Mouse (Mus musculus) kidney, postnatal 4 days (tissue): ENCODE measurements around the gene Olfr713.

Experiments
- DNase-seq, 2 experiments: peaks; one replicate each; pipeline ENCODE4 v3.0.0; 2021; ENCODE audit warnings: mixed read lengths in 2 of 2

The Olfr713 gene

GRCm38 (mm10) chr7:107030874-107031273 lies at the start of gene Olfr713:
Olfr713 (plus strand) TSS chr7:107031174.
- DNase-seq, result no peak

GRCm38 (mm10) chr7:106985236-106985635 lies 45.7 kb upstream of the Olfr713 start:
- DNase-seq, result no peak

GRCm38 (mm10) chr7:107000798-107001197 lies 30.2 kb upstream of the Olfr713 start:
- DNase-seq, result no peak

GRCm38 (mm10) chr7:107004169-107004568 lies 26.8 kb upstream of the Olfr713 start:
- DNase-seq, result no peak

- DNase-seq, result no peak
These were observed 25.0 kb upstream of the Olfr713 start, which contains the start of gene Olfr2 for GRCm38 (mm10) chr7:107005972-107006371. Olfr2 (minus strand) TSS chr7:107006072.

GRCm38 (mm10) chr7:107039934-107040563 lies 9.1 kb downstream of the Olfr713 start:
- no peak for DNase-seq

- DNase-seq, result no peak
These were observed 12.2 kb downstream of the Olfr713 start for GRCm38 (mm10) chr7:107043136-107043535.

GRCm38 (mm10) chr7:107044407-107044806 lies 13.4 kb downstream of the Olfr713 start:
- DNase-seq, result no peak

GRCm38 (mm10) chr7:107045833-107046232 lies 14.9 kb downstream of the Olfr713 start:
- no peak for DNase-seq

GRCm38 (mm10) chr7:107047578-107047977 lies 16.6 kb downstream of the Olfr713 start:
- peak in 1 of 2 experiments; percentile 4 for DNase-seq

GRCm38 (mm10) chr7:107070681-107071080 lies 39.7 kb downstream of the Olfr713 start, which contains the start of gene Olfr714:
Olfr714 (plus strand) TSS chr7:107070981.
- DNase-seq, result no peak
